Mouse (Mus musculus) liver, postnatal 0 days (tissue): ENCODE measurements around the gene Trim3.

ENCODE experiments used
- CTCF ChIP-seq: sonication (generic); IDR thresholded peaks from 2 replicates; pipeline ENCODE4 v1.5.1; 2016; ENCODE audit warnings: antibody characterized with exemption, low read depth
- EP300 ChIP-seq: IDR thresholded peaks from 2 replicates; pipeline ENCODE4 v1.6.1; 2016; ENCODE audit warnings: antibody characterized with exemption, low read depth, mild to moderate bottlenecking

- TF ChIP-seq EP300 (no peak), CTCF (no peak)
Measured at GRCm38 (mm10) chr7:105581094-105581703, 52.2 kb downstream of the Trim3 start, which contains the start of gene Apbb1.
